Mouse (Mus musculus) embryonic fibroblast, embryonic 13.5 days (primary cell): Measurements from ENCODE around the gene Calcoco1.

ENCODE experiments used
- CTCF ChIP-seq: IDR thresholded peaks from 2 replicates; pipeline ENCODE4 v1.5.1; 2011; ENCODE audit warnings: mild to moderate bottlenecking, control low read depth, low read length, moderate library complexity, borderline replicate concordance; ENCODE audit not compliant: insufficient read depth
- POLR2A ChIP-seq: IDR thresholded peaks from 2 replicates; pipeline ENCODE4 v1.6.1; 2011; ENCODE audit warnings: low read depth, mild to moderate bottlenecking, control low read depth, low read length, moderate library complexity

DNA sequence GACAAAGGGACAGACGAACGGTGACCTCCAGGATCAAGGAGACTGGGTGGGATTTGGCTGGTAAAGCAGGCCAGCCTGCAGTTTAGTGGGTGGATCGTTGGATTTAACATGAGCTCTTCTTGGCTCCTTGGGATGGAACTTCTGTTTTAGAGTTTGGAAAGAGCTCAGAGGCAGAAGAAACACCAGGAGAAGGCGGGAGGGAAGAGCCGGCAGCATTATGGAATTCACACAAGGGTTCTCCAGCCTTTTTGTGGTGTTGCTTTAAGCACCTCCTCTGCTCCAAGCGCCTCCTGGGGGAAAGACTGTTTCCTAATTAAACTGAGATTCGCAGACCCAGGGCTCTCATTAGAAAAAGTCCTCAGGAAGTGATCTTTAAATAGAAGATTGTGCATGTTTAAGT lies 48.9 kb upstream of the Calcoco1 start:
- no peak for TF ChIP-seq CTCF
- TF ChIP-seq POLR2A, result no peak
